28 mouse cellular contexts compared by ENCODE assay signal in the genomic region with DNA sequence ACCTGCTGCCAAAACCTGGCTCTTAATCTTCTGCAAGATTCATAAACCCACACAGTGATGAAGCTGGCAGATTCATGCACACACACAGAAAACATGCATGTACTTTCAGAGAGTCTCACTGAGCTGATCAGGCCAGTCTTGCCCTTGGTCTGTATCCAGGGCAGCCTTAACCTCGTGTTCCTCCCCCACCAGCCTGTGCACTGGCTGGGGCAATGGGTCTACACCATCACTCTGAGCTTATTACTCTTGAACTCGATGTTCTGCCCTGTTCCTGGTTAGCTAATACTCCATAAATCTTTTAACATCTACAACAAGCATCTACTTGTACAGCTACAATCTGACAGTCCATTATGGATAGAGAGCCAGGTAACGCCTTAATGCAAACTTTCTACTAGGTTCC.
DNase-seq lines count a peak whose midpoint lies in the region; ATAC-seq and TF ChIP-seq lines count a peak whose summit lies in the region.
"Had no signal": no experiment of that assay in that cellular context is flagged by ENCODE, and none has a peak within 500 bp of the region (broad histone marks: within the 10 kb centered on the region; RNA-seq: fewer than 3 reads in every experiment).

No protein-coding gene starts in this region.

- intact Hi-C loops in left cerebral cortex, postnatal 36 days (cut with DNase I) = no loop called here

- DNase-seq in kidney, postnatal 10 days = no peak
- no peak for DNase-seq in embryonic facial prominence, embryonic 10.5 days (ENCODE audit: low spot score)
- DNase-seq in left cerebral cortex, postnatal 36 days (ENCODE audit: low spot score in 2 of 2) = no peak
- no peak for DNase-seq in cerebellum, postnatal 36 days
- DNase-seq: adrenal gland, postnatal 14 days; cerebellum, adult 11 months; cerebellum, adult 9-10 months; forebrain, postnatal 0 days; gastrocnemius, postnatal 10 days; kidney, adult 11 months; kidney, postnatal 14 days; liver, embryonic 13.5 days; lung, adult 18-20 months; lung, postnatal 4 days; retina, postnatal 1 day; right cerebral cortex, postnatal 25 days had no signal

- no peak for TF ChIP-seq CTCF in embryonic fibroblast, embryonic 13.5 days (IDR thresholded peaks at IDR 0.05; ENCODE audit: borderline replicate concordance, insufficient read depth, low read length)

- no peak overlapping the region for H3K4me3 ChIP-seq in kidney, embryonic 14.5 days (ENCODE audit: low read length)
- no peak overlapping the region for H3K4me3 ChIP-seq in embryonic facial prominence, embryonic 10.5 days
- no peak overlapping the region for H3K4me3 ChIP-seq in embryonic fibroblast, embryonic 13.5 days (ENCODE audit: insufficient read depth, low read length)
- no peak overlapping the region for H3K4me3 ChIP-seq in limb, embryonic 12.5 days (replicated peaks)
- H3K4me3 ChIP-seq: forebrain, embryonic 12.5 days; heart, embryonic 10.5 days; heart, embryonic 15.5 days; hindbrain, embryonic 13.5 days; liver, embryonic 13.5 days; midbrain, embryonic 13.5 days; stomach, embryonic 15.5 days had no signal

- H3K9ac ChIP-seq in kidney, embryonic 14.5 days (ENCODE audit: low read depth, low read length) = no peak overlapping the region
- no peak overlapping the region for H3K9ac ChIP-seq in limb, embryonic 12.5 days (replicated peaks)
- H3K9ac ChIP-seq: forebrain, embryonic 12.5 days; forebrain, postnatal 0 days; heart, embryonic 15.5 days; hindbrain, embryonic 13.5 days; liver, embryonic 13.5 days; midbrain, embryonic 13.5 days; stomach, embryonic 15.5 days had no signal

- 52% methylated on average over 3 of the region's 3 CpGs for WGBS in kidney, embryonic 14.5 days
- WGBS in embryonic facial prominence, embryonic 10.5 days = 93% methylated on average over 3 of the region's 3 CpGs
- WGBS in limb, embryonic 12.5 days = 49% methylated on average over 3 of the region's 3 CpGs

- no peak for ATAC-seq in kidney, embryonic 14.5 days (ENCODE audit: low FRiP score, low TSS enrichment)
- no peak for ATAC-seq in limb, embryonic 12.5 days (ENCODE audit: insufficient number of reproducible peaks, insufficient read depth, low FRiP score, low TSS enrichment, low read depth)
- ATAC-seq in megakaryocyte, adult 5-6 weeks (ENCODE audit: poor library complexity, severe bottlenecking) = no peak
- ATAC-seq: forebrain, postnatal 0 days; lung, postnatal 0 days; midbrain, embryonic 13.5 days; Patski had no signal

- no peak overlapping the region for H3K4me2 ChIP-seq in kidney, embryonic 14.5 days (replicated peaks; ENCODE audit: low read depth, low read length)
- no peak overlapping the region for H3K4me2 ChIP-seq in limb, embryonic 12.5 days
- H3K4me2 ChIP-seq: forebrain, embryonic 12.5 days; heart, embryonic 15.5 days; hindbrain, embryonic 13.5 days; liver, embryonic 13.5 days; midbrain, embryonic 13.5 days; stomach, embryonic 15.5 days had no signal

- H3K9me3 ChIP-seq in kidney, embryonic 14.5 days (ENCODE audit: control insufficient read depth, low read length) = no peaks in the 10 kb centered on the region
- no peaks in the 10 kb centered on the region for H3K9me3 ChIP-seq in embryonic facial prominence, embryonic 10.5 days
- H3K9me3 ChIP-seq in limb, embryonic 12.5 days = no peaks in the 10 kb centered on the region
- H3K9me3 ChIP-seq: forebrain, embryonic 12.5 days; heart, embryonic 10.5 days; heart, embryonic 15.5 days; hindbrain, embryonic 13.5 days; liver, embryonic 13.5 days; midbrain, embryonic 13.5 days; stomach, embryonic 15.5 days had no signal

- 0 out of 2 replicates have a peak overlapping the region, but pooled peaks have one; percentile 42 for H3K27ac ChIP-seq in kidney, embryonic 14.5 days (ENCODE audit: low read depth, low read length)
- peak overlapping the region; percentile 44; the same call in 1 of the 2 replicates for H3K27ac ChIP-seq in embryonic facial prominence, embryonic 10.5 days (replicated peaks)
- H3K27ac ChIP-seq in embryonic fibroblast, embryonic 13.5 days (ENCODE audit: insufficient read depth, low read length) = peak overlapping the region; percentile 16
- H3K27ac ChIP-seq in limb, embryonic 12.5 days = peak overlapping the region; percentile 20; the same call in 1 of the 2 replicates
- H3K27ac ChIP-seq: forebrain, embryonic 12.5 days; heart, embryonic 10.5 days; heart, embryonic 15.5 days; hindbrain, embryonic 13.5 days; liver, embryonic 13.5 days; midbrain, embryonic 13.5 days; stomach, embryonic 15.5 days had no signal

- H3K36me3 ChIP-seq in kidney, embryonic 14.5 days (ENCODE audit: control insufficient read depth, insufficient read depth, low read length) = peaks cover 13% of the 10 kb centered on the region; the same call in 1 of the 2 replicates
- H3K36me3 ChIP-seq in embryonic facial prominence, embryonic 10.5 days (replicated peaks) = peaks cover 24% of the 10 kb centered on the region
- peaks cover 14% of the 10 kb centered on the region for H3K36me3 ChIP-seq in limb, embryonic 12.5 days
- H3K36me3 ChIP-seq: heart, embryonic 15.5 days; stomach, embryonic 15.5 days had no signal

- no peak for TF ChIP-seq POLR2A in embryonic fibroblast, embryonic 13.5 days (IDR thresholded peaks at IDR 0.05; ENCODE audit: low read depth, low read length)

- no peaks in the 10 kb centered on the region for H3K27me3 ChIP-seq in kidney, embryonic 14.5 days (ENCODE audit: control insufficient read depth, insufficient read depth, low read length)
- no peaks in the 10 kb centered on the region for H3K27me3 ChIP-seq in embryonic facial prominence, embryonic 10.5 days (replicated peaks; ENCODE audit: low read depth, poor library complexity, severe bottlenecking)
- no peaks in the 10 kb centered on the region for H3K27me3 ChIP-seq in limb, embryonic 12.5 days
- H3K27me3 ChIP-seq: forebrain, embryonic 12.5 days; heart, embryonic 15.5 days; hindbrain, embryonic 13.5 days; liver, embryonic 13.5 days; midbrain, embryonic 13.5 days; Patski; stomach, embryonic 15.5 days had no signal

- peaks cover 33% of the 10 kb centered on the region for H3K4me1 ChIP-seq in kidney, embryonic 14.5 days (ENCODE audit: control insufficient read depth, insufficient read depth, low read length)
- H3K4me1 ChIP-seq in embryonic facial prominence, embryonic 10.5 days = peaks cover 68% of the 10 kb centered on the region
- peaks cover 16% of the 10 kb centered on the region for H3K4me1 ChIP-seq in embryonic fibroblast, embryonic 13.5 days (ENCODE audit: control insufficient read depth, insufficient read depth, low read length)
- H3K4me1 ChIP-seq in limb, embryonic 12.5 days (replicated peaks) = peaks cover 53% of the 10 kb centered on the region
